9 mouse cellular contexts compared by ENCODE assay signal in the genomic region with DNA sequence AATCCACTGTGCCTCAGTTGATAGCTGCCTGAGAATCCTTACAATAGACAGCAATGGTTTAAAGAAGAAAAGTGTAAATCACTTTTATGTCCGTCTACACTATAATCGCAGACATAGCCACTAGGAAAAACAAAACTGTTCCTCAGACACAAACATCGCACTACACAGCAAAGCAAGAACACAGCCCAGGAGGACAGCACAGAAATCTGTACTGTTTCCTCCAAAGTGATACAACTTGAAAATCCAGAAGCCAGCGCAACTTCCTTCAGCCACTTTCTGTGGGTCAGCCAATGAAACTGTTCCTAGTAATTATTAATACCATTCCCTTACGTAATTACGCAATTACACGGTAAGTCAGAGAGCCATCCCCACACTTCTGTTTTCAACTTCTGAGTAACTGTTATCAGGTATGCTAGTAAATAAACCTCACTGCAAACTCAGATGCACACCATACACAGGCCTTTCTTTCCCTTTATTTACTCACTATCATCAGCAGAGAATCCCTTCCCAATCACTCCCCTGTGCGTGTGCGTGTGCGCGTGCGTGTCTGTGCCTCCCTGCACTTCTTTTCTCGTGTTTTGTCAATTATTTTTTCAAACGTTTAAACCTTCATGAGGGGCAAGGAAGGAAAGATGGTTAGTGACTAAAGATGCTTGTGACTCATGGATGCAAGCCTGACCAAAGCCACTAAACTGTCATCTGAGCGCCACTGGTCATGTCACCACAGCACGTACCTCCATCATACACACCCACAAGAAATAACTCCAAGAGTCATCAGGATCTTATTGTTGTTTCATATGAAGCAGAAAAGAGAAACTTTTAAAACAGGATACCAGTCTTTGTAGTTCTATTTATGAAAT.
A peak's percentile ranks its signal among the peaks of the same experiment; 100 is the strongest.
DNase-seq lines count a peak whose midpoint lies in the region; ATAC-seq and TF ChIP-seq lines count a peak whose summit lies in the region.
"Had no signal": no experiment of that assay in that cellular context is flagged by ENCODE, and none has a peak within 500 bp of the region (broad histone marks: within the 10 kb centered on the region; RNA-seq: fewer than 3 reads in every experiment).

No protein-coding gene starts in this region.

- no peaks in the 10 kb centered on the region for H3K27me3 ChIP-seq in embryonic facial prominence, embryonic 13.5 days
- H3K27me3 ChIP-seq in embryonic facial prominence, embryonic 10.5 days (replicated peaks; ENCODE audit: low read depth, poor library complexity, severe bottlenecking) = no peaks in the 10 kb centered on the region
- H3K27me3 ChIP-seq in kidney, adult 2 months (replicated peaks; ENCODE audit: control insufficient read depth, insufficient read depth, low read length) = no peaks in the 10 kb centered on the region
- no peaks in the 10 kb centered on the region for H3K27me3 ChIP-seq in lung, postnatal 0 days (replicated peaks; ENCODE audit: insufficient read depth, low read length)
- no peaks in the 10 kb centered on the region for H3K27me3 ChIP-seq in myocyte (ENCODE audit: control insufficient read depth, insufficient read depth, insufficient read length)

- no peak for DNase-seq in embryonic facial prominence, embryonic 10.5 days (ENCODE audit: low spot score)
- DNase-seq in kidney, adult 2 months = peak; percentile 24
- no peak for DNase-seq in kidney, postnatal 14 days
- DNase-seq in lung, postnatal 0 days (ENCODE audit: low spot score) = peak; percentile 44
- DNase-seq in lung, postnatal 10 days = no peak
- DNase-seq in spleen, adult 12 weeks (ENCODE audit: low spot score) = no peak

- no peak overlapping the region for H3K27ac ChIP-seq in embryonic facial prominence, embryonic 13.5 days
- no peak overlapping the region for H3K27ac ChIP-seq in embryonic facial prominence, embryonic 10.5 days (replicated peaks)
- H3K27ac ChIP-seq in kidney, adult 2 months (ENCODE audit: insufficient read depth, low read depth, low read length) = no peak overlapping the region
- 0 out of 2 replicates have a peak overlapping the region, but pooled peaks have one; percentile 4 for H3K27ac ChIP-seq in lung, postnatal 0 days (ENCODE audit: low read length)

- peak overlapping the region; percentile 3; the same call in 1 of the 2 replicates for H3K4me2 ChIP-seq in embryonic facial prominence, embryonic 13.5 days
- peak overlapping the region; percentile 66 for H3K4me2 ChIP-seq in lung, postnatal 0 days (replicated peaks; ENCODE audit: low read depth, low read length)
- peak overlapping the region; percentile 92 for H3K4me2 ChIP-seq in myocyte (ENCODE audit: low read depth)

- H3K4me3 ChIP-seq in embryonic facial prominence, embryonic 13.5 days = no peak overlapping the region
- no peak overlapping the region for H3K4me3 ChIP-seq in embryonic facial prominence, embryonic 10.5 days
- H3K4me3 ChIP-seq in kidney, adult 2 months (ENCODE audit: insufficient read depth, low read depth, low read length) = 0 out of 2 replicates have a peak overlapping the region, but pooled peaks have one; percentile 28
- peak overlapping the region; percentile 79 for H3K4me3 ChIP-seq in lung, postnatal 0 days (ENCODE audit: low read depth, low read length)
- H3K4me3 ChIP-seq in myocyte = no peak overlapping the region

- no peak overlapping the region for H3ac ChIP-seq in myocyte (ENCODE audit: control insufficient read depth, insufficient read length)

- TF ChIP-seq POLR2A in kidney, adult 2 months (IDR thresholded peaks at IDR 0.05; ENCODE audit: low read depth, low read length) = no peak
- no peak for TF ChIP-seq POLR2A in myocyte (IDR thresholded peaks at IDR 0.05; ENCODE audit: insufficient read length, low read depth)

- H3K4me1 ChIP-seq in embryonic facial prominence, embryonic 13.5 days = peaks cover 12% of the 10 kb centered on the region
- H3K4me1 ChIP-seq in embryonic facial prominence, embryonic 10.5 days = peaks cover 35% of the 10 kb centered on the region
- peaks cover 14% of the 10 kb centered on the region; the same call in 1 of the 2 replicates for H3K4me1 ChIP-seq in kidney, adult 2 months (ENCODE audit: control insufficient read depth, insufficient read depth, low read length)
- H3K4me1 ChIP-seq in lung, postnatal 0 days (ENCODE audit: insufficient read depth, low read depth, low read length) = peaks cover 6% of the 10 kb centered on the region; the same call in 1 of the 2 replicates

- no peaks in the 10 kb centered on the region for H3K36me3 ChIP-seq in embryonic facial prominence, embryonic 13.5 days
- H3K36me3 ChIP-seq in embryonic facial prominence, embryonic 10.5 days (replicated peaks) = no peaks in the 10 kb centered on the region
- H3K36me3 ChIP-seq in kidney, adult 2 months (ENCODE audit: control insufficient read depth, insufficient read depth, low read length) = no peaks in the 10 kb centered on the region
- no peaks in the 10 kb centered on the region for H3K36me3 ChIP-seq in lung, postnatal 0 days (ENCODE audit: insufficient read depth, low read length)
- no peaks in the 10 kb centered on the region for H3K36me3 ChIP-seq in myocyte (ENCODE audit: control insufficient read depth, insufficient read depth)

- H3K9me3 ChIP-seq in embryonic facial prominence, embryonic 13.5 days = no peaks in the 10 kb centered on the region
- no peaks in the 10 kb centered on the region for H3K9me3 ChIP-seq in embryonic facial prominence, embryonic 10.5 days
- no peaks in the 10 kb centered on the region for H3K9me3 ChIP-seq in lung, postnatal 0 days (ENCODE audit: low read length)

- ATAC-seq in embryonic facial prominence, embryonic 13.5 days (ENCODE audit: insufficient number of reproducible peaks, insufficient read depth, low FRiP score, low TSS enrichment, low read depth) = no peak
- no peak for ATAC-seq in lung, postnatal 0 days
- ATAC-seq: inflammation-experienced regulatory T-cells, adult 6 months had no signal

- no peak for TF ChIP-seq EP300 in lung, postnatal 0 days (IDR thresholded peaks at IDR 0.05)

- no peak overlapping the region for H3K9ac ChIP-seq in embryonic facial prominence, embryonic 13.5 days
- peak overlapping the region; percentile 50; the same call in 1 of the 2 replicates for H3K9ac ChIP-seq in lung, postnatal 0 days (replicated peaks; ENCODE audit: low read depth)

- 72% methylated on average over 16 of the region's 16 CpGs for WGBS in embryonic facial prominence, embryonic 13.5 days
- WGBS in embryonic facial prominence, embryonic 10.5 days = 80% methylated on average over 16 of the region's 16 CpGs
- WGBS in kidney, adult 2 months = 46% methylated on average over 16 of the region's 16 CpGs
- 39% methylated on average over 16 of the region's 16 CpGs for WGBS in lung, postnatal 0 days

- H3K79me2 ChIP-seq in myocyte (ENCODE audit: control insufficient read depth, insufficient read depth) = peaks cover 78% of the 10 kb centered on the region

- no peak for TF ChIP-seq CTCF in kidney, adult 2 months (conservative IDR thresholded peaks at IDR 0.05; ENCODE audit: insufficient read depth, insufficient read length, low read depth, low read length)
- no peak for TF ChIP-seq CTCF in lung, postnatal 0 days (IDR thresholded peaks at IDR 0.05)

TF ChIP-seq in myocyte, 11 proteins besides CTCF, POLR2A, EP300 and RAD21:
- peak; percentile 43; the same call in 1 of the 2 replicates for TF ChIP-seq CEBPB (IDR thresholded peaks at IDR 0.05; ENCODE audit: insufficient read depth, poor library complexity, severe bottlenecking)
- TF ChIP-seq USF1 (IDR thresholded peaks at IDR 0.05; ENCODE audit: low read depth) = no peak

Comparison
In these comparisons a context has a peak if more than half of its experiments do, and no peak if none do; other contexts are left out.
1. DNase-seq: peak in kidney, adult 2 months (single experiment) and lung, postnatal 0 days (single experiment); none in embryonic facial prominence, embryonic 10.5 days (single experiment), kidney, postnatal 14 days (single experiment), lung, postnatal 10 days (single experiment) and spleen, adult 12 weeks (single experiment).
2. H3K4me2 ChIP-seq: peak in every context shown above with its lines; median percentile 92 in myocyte; 66 in lung, postnatal 0 days; 3 in embryonic facial prominence, embryonic 13.5 days.
3. H3K4me3 ChIP-seq: peak in kidney, adult 2 months (single experiment) and lung, postnatal 0 days (single experiment); none in embryonic facial prominence, embryonic 13.5 days (single experiment), embryonic facial prominence, embryonic 10.5 days (single experiment) and myocyte (single experiment).